Mouse (Mus musculus): Measurements from ENCODE around the gene Gm44511.

GRCm38 (mm10) chr6:128797185-128797905 is 28.8 kb downstream of the Gm44511 start:
- TF ChIP-seq HCFC1 (IDR thresholded peaks at IDR 0.05; ENCODE audit: borderline replicate concordance, insufficient read depth, low read length) (no peak), CHD2 (IDR thresholded peaks at IDR 0.05; ENCODE audit: low read depth, low read length) (no peak), MAFK (IDR thresholded peaks at IDR 0.05; ENCODE audit: insufficient read depth, low read depth, low read length) (no peak), ZNF384 (IDR thresholded peaks at IDR 0.05; ENCODE audit: low read depth, low read length) (no peak)
